Mouse (Mus musculus): Measurements from ENCODE around the gene Kmt2a.

Gene Kmt2a

GRCm38 (mm10) chr9:44881221-44881871 lies at the start of gene Kmt2a:
TSS of gene Kmt2a (minus strand) at chr9:44881296.
- peak; percentile 95 for DNase-seq (ENCODE audit: low spot score)

DNA sequence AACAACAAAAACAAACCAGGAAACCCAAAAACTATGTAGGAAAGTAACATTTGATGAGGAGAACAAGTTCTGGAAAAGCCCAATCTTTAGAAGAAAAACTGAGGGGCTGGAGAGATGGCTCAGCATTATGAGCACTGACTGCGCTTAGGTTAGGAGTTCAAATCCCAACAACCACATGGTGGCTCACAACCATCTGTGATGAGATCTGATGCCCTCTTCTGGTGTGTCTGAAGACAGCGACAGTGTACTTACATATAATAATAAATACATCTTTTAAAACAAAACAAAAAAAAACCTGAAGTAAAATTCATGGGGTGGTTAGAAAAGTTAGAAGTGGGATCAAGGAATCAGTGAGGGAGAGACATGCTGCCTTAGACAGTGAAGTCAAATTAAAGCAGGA lies 40.4 kb upstream of the Kmt2a start:
- DNase-seq (ENCODE audit: low spot score), result no peak

DNA sequence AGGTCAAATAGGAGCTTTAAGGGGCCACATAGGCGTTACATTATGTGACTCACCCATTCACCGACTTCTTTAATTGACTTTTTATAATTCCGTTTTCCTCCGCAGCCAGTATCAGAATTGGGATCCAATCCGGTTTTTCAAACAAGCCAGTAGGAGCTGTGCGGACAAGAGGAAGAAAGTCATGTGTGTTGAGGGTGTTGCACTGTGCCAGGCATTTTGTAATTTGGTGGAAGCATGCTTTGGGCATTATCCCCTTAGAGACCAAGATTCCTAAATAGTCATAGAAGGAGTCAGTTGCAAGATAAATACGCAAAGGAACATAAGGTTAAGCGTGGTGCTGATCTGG lies 40.0 kb upstream of the Kmt2a start:
- DNase-seq (ENCODE audit: low spot score), result peak; percentile 91

DNA sequence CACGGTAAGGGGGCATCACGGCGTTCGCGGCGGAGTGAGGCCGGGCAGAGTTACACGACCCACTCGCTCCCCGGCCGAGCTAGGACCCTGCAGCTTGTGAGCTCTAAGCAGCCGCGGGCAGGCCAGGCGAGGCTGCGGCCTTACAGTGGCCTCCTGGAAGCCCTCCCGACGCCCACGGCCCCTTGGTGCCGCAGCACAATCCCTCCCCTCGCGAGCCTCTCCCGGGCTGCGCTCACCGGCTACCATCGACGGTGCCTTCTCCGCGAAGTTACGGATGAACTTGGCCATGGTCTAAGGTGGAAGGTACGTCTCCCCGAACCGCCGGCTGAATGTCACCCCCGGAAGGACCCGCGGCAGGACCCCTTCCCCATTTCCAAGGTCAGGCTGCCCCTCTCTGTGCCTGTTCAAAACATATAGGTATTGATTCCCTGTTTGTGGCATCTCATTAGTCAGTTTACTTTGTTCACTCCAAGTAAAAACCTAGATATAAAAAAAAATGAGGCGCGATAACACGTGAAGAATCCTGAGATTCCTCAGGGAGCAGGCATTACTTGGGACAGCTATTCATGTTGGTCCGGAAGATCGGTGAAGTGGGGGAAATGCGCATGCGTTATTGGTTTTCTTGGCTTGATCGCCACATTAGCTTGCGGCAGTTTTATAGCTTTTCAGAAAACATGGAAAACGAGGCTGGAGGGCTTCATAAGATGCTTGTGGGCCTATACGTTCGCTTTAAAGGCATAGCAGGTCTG lies 39.5 kb upstream of the Kmt2a start, which contains the start of gene Atp5l:
Gene Atp5l, minus strand, starts transcription at position 369 of the 749 bp plus-strand sequence.
- peak; percentile 98 for DNase-seq (ENCODE audit: low spot score)

DNA sequence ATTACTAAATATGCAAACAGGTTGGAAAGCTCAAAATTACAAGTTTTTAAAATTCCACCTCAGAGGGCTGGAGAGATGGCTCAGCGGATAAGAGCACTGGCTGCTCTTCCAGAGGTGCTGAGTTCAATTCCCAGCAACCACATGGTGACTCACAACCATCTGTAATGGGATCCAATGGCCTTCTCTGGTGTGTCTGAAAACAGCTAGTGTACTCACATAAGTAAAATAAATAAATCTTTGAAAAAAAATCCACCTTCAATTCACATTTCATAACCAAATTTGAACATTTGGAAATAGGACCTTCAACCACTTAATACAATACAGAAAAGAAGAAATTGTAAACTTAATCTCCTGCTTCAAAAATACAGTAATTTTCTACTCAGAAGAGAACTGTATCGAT lies 38.5 kb upstream of the Kmt2a start:
- no peak for DNase-seq (ENCODE audit: low spot score)

DNA sequence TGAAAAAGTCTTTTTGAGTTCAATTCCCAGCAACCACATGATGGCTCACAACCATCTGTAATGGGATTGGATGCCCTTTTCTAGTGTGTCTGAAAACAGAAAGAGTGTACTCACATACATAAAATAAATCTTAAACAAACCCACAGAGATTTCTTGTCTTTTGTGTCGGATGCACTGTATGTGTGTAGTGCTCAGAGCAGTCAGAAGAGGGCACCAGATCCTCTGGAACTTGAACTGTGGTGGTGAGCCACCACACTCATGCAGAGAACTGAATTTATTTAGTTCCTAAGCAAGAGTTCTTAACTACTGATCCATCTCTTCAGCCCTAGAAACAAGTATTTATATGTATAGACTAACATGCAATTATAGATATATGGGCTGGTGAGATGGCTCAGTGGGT lies 35.1 kb upstream of the Kmt2a start:
- peak; percentile 43 for DNase-seq (ENCODE audit: low spot score)

DNA sequence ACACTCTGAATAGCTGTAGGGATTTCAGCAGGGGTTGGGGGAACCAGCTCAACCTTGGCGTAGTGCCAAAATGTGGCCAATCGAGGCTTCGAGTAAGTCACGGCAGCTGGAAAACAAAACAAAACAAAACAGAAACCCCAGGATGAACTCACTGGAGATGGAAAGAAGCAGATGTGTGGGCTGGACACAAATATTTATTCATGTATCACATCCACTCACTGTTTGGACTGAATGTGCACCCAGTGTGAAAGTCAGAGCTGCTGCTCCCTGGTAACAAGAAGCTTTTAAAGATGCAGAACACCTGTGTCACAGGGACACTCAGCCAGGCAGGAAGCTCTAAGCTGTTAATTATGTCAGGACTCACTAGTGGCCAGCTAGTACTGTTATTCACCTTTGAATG lies 33.6 kb upstream of the Kmt2a start:
- DNase-seq (ENCODE audit: low spot score), result no peak

DNA sequence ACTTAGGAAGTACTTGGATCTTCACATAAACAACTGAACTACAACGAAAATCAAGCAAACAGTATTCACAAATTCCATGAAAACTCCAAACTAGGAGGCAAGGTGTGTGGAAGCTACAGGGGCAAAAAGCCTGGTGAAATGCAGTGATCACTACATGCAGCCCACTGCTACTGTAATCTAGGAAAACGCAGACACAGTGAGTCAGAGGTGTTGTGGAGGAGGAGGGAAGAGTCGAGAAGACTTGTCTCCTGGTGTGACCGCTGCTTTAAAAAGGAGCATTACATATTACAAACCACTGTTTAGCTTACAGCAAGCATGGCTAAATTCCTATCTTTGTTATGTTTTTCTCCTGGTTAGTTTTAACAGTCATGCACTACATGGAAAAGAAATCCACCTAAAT lies 30.3 kb upstream of the Kmt2a start:
- no peak for DNase-seq (ENCODE audit: low spot score)

GRCm38 (mm10) chr9:44905620-44906019 lies 24.5 kb upstream of the Kmt2a start:
- no peak for DNase-seq (ENCODE audit: low spot score)

DNA sequence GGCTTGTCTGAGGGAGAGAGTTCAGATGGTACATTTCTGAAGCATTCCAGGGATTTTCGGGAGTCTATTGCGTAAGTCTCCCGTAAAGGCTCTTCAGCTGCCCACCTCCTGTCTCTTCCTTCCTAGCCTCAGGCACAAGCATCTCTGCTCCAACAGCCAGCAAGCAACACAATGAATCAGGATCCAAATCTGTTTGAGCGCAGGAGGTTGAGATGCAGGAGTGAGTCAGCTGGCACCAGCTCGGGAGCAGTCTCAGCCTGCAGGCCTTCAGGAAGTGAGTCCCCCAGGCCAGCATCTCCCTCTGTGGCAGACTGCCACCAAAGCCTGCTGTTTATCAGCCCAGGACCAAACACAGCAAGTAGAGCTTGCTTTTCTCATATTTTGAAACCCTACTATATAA lies 23.9 kb upstream of the Kmt2a start:
- peak; percentile 53 for DNase-seq (ENCODE audit: low spot score)

DNA sequence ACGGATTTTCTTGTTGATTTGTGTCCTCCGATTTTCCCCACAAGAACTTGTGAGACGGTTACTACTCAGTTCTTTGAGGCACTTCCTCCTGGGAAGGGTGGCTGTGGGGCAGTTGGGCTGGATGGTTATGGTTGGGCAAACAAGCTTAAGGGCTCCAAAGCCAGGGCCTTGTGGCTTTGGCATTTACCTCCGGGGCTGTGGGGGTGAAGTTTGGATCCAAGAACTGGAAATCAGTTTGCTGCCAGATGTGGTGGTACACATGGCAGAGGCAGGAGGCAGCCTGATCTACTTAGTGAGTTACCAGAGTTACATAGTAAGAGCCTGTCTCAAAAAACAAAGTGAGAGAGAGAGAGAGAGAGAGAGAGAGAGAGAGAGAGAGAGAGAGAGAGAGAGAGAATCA lies 22.8 kb upstream of the Kmt2a start:
- no peak for DNase-seq (ENCODE audit: low spot score)

- DNase-seq (ENCODE audit: low spot score), result no peak
Observed at GRCm38 (mm10) chr9:44900402-44900801, 19.3 kb upstream of the Kmt2a start.

DNA sequence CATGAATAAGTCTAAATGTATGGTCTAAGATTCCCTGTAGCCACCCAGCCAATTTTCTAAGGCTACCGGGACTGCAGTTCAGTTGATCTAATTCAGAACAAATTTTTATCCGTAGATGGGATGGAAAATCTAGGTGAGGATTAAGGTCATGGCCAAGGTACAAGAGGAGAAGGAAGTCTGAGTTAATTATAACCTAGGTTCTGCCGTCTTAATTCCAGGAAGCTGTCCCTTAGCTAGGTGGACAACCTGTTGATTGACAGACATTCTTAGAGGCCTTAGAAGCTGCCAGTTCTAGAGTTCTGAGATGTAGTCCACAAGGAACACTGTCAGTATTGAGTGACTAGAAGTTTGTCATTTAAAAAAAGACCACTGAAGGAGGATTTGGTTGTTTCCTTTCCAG lies 18.6 kb upstream of the Kmt2a start:
- DNase-seq (ENCODE audit: low spot score), result no peak

- DNase-seq (ENCODE audit: low spot score), result no peak
Observed at GRCm38 (mm10) chr9:44897024-44897423, 15.9 kb upstream of the Kmt2a start.

DNA sequence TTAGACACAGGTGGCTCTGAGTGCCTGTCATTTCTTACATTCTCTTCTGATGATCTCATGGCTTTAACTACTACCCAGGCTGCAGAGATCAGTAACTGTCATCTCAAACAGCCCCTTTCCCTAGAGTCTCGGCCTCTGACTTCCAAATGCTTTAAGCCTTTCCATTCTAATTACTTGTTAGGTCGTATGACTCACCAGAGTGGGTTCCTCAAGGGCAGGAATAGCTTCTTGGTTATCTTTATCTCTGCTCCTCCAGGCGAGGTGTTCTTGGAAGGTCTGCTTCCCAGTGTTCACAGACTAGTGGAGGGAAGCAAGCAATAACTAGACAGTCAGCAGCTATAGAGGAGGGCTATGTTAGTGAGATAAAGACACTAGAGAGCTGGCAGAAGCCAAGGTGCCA lies 11.6 kb upstream of the Kmt2a start:
- DNase-seq (ENCODE audit: low spot score), result no peak

GRCm38 (mm10) chr9:44891210-44891609 lies 10.1 kb upstream of the Kmt2a start:
- DNase-seq (ENCODE audit: low spot score), result no peak

DNA sequence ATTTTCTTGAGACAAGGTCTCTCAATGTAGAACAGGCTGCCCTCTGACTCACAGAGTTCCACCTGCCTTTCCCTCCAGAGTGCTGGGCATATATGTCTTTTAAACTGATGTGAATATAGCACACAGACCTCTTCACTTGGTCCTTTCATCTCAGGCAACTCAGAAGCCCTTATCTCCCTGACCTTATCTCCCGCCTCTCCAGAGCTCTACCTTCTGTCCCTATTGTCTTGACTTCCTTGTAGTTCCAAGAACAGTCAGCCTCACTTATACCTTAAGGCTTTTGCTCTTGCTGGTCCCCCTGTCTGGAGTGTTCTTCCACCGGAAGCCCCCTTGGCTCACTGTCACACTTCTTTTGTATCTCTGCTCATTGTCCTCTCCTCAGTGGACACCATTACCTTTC lies 9.0 kb upstream of the Kmt2a start:
- DNase-seq (ENCODE audit: low spot score), result no peak

GRCm38 (mm10) chr9:44888114-44888624 lies 7.1 kb upstream of the Kmt2a start:
- no peak for DNase-seq (ENCODE audit: low spot score)

DNA sequence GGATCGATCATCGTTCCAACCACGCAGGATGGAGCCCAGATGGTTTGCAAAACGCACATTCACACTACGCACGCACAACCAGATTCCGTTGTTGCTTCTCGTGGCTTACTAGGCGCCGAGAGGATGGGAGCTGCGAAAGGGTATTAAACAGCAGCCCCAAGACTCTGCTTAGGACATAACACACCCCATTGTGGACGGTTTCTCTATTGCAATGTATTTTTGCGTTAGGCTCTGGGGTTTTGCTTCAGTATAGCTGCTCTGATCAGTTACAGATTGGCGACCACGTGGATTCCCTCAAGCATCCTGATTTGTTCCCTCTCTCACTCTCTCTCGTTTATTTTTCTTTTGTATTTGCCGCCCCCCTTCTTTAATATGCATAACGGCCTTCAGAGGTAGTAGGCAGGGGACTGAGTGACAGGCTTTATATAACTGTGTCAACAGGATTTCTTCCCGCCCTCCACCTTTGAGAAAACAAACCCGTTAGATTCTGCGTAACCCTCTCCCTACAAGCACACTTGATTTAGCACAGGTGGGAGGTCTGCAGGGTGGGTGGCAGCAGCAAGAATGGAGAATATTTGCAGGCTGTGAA lies 2.0 kb upstream of the Kmt2a start:
- no peak for DNase-seq (ENCODE audit: low spot score)

- DNase-seq (ENCODE audit: low spot score), result no peak
Observed at GRCm38 (mm10) chr9:44882436-44882980, 1.4 kb upstream of the Kmt2a start.

GRCm38 (mm10) chr9:44881941-44882435 lies 892 bp upstream of the Kmt2a start:
- DNase-seq (ENCODE audit: low spot score), result peak; percentile 69

GRCm38 (mm10) chr9:44880309-44881081 lies 601 bp downstream of the Kmt2a start:
- no peak for DNase-seq (ENCODE audit: low spot score)

All from adipocyte (in vitro differentiated cells).